Mouse (Mus musculus) MEL (cell line): ENCODE data around the gene Cacng3. TPM values are rescaled to one million over a fixed set of nuclear protein-coding genes. Genes with fewer than 3 reads are reported as not detected.

Source experiments
- DNase-seq: peaks from one replicate; pipeline ENCODE4 v3.0.0; 2011; ENCODE audit warnings: low read depth, low spot score
- H3K27ac ChIP-seq: 2 replicates; pipeline ENCODE4 v1.5.1; 2012; ENCODE audit warnings: low read depth, mild to moderate bottlenecking, control low read depth, low read length, moderate library complexity; ENCODE audit not compliant: control insufficient read depth
- H3K27me3 ChIP-seq, 2 experiments: fragments of 150-350 bp in 1 of 2; sonication (generic) in 1 of 2; 2 replicates each; pipeline ENCODE4 v1.6.1; 2012; ENCODE audit warnings: low read length in 2 of 2, mild to moderate bottlenecking in 2 of 2, improper control_type of control experiment in 1 of 2, moderate library complexity in 1 of 2; ENCODE audit not compliant: insufficient read depth in 2 of 2, control insufficient read depth in 1 of 2
- H3K36me3 ChIP-seq, 2 experiments: 2 replicates each; pipeline ENCODE4 v1.6.1; 2012 to 2014; ENCODE audit warnings: low read length in 2 of 2, improper control_type of control experiment in 1 of 2, inconsistent platforms in 1 of 2, mild to moderate bottlenecking in 1 of 2; ENCODE audit not compliant: insufficient read depth in 2 of 2, control insufficient read depth in 1 of 2
- H3K4me1 ChIP-seq, 2 experiments: fragments of 150-350 bp in 1 of 2; sonication (generic) in 1 of 2; 2 replicates each; pipeline ENCODE4 v1.6.1; 2012; ENCODE audit warnings: low read length in 2 of 2, improper control_type of control experiment in 1 of 2, mild to moderate bottlenecking in 1 of 2; ENCODE audit not compliant: insufficient read depth in 2 of 2, control insufficient read depth in 1 of 2
- H3K4me3 ChIP-seq, 2 experiments: fragments of 150-350 bp in 1 of 2; sonication (generic) in 1 of 2; 2 replicates each; pipeline ENCODE4 v1.5.1; 2012; ENCODE audit warnings: low read depth in 2 of 2, low read length in 2 of 2, mild to moderate bottlenecking in 2 of 2, moderate library complexity in 2 of 2, control low read depth in 1 of 2, improper control_type of control experiment in 1 of 2; ENCODE audit not compliant: control insufficient read depth in 1 of 2, insufficient read depth in 1 of 2
- H3K79me2 ChIP-seq: 2 replicates; pipeline ENCODE4 v1.6.1; 2012; ENCODE audit warnings: mild to moderate bottlenecking, low read length, moderate library complexity; ENCODE audit not compliant: control insufficient read depth, poor library complexity, insufficient read depth
- H3K9ac ChIP-seq: 2 replicates; pipeline ENCODE4 v1.6.1; 2012; ENCODE audit warnings: low read depth, mild to moderate bottlenecking, control low read depth, low read length, moderate library complexity; ENCODE audit not compliant: control insufficient read depth, poor library complexity, severe bottlenecking
- H3K9me3 ChIP-seq: fragments of 150-350 bp; sonication (generic); replicated peaks from 2 replicates; pipeline ENCODE4 v1.6.1; 2012; ENCODE audit warnings: mild to moderate bottlenecking, low read length, improper control_type of control experiment, moderate library complexity; ENCODE audit not compliant: insufficient read depth
- CHD2 ChIP-seq: IDR thresholded peaks from 2 replicates; pipeline ENCODE4 v1.6.1; 2011; ENCODE audit warnings: low read length, improper control_type of control experiment
- CTCF ChIP-seq, 3 experiments: IDR thresholded peaks in 2 of 3; conservative IDR thresholded peaks in 1 of 3; 2 replicates each; pipeline ENCODE4 v1.5.1; 2011 to 2012; ENCODE audit warnings: low read length in 3 of 3, low read depth in 2 of 3, mild to moderate bottlenecking in 2 of 3, improper control_type of control experiment in 1 of 3, inconsistent platforms in 1 of 3, mixed read lengths in 1 of 3, moderate library complexity in 1 of 3; ENCODE audit not compliant: control insufficient read depth in 1 of 3, insufficient read depth in 1 of 3, poor library complexity in 1 of 3, severe bottlenecking in 1 of 3
- ELF1 ChIP-seq: IDR thresholded peaks from 2 replicates; pipeline ENCODE4 v1.6.1; 2014; ENCODE audit warnings: low read depth, mild to moderate bottlenecking, inconsistent platforms, low read length, improper control_type of control experiment, moderate library complexity
- EP300 ChIP-seq, 2 experiments: IDR thresholded peaks; 2 replicates each; pipeline ENCODE4 v1.6.1; 2011; ENCODE audit warnings: improper control_type of control experiment in 2 of 2, low read length in 2 of 2, low read depth in 1 of 2, mild to moderate bottlenecking in 1 of 2
- ETS1 ChIP-seq: IDR thresholded peaks from 2 replicates; pipeline ENCODE4 v1.6.1; 2012; ENCODE audit warnings: low read depth, mild to moderate bottlenecking, inconsistent platforms, low read length, improper control_type of control experiment, moderate library complexity
- HCFC1 ChIP-seq: IDR thresholded peaks from 2 replicates; pipeline ENCODE4 v1.6.1; 2012; ENCODE audit warnings: low read depth, mild to moderate bottlenecking, inconsistent platforms, low read length, improper control_type of control experiment, moderate library complexity
- KAT2A ChIP-seq: conservative IDR thresholded peaks from 2 replicates; pipeline ENCODE4 v1.6.1; 2012; ENCODE audit warnings: low read depth, low read length, improper control_type of control experiment, inconsistent platforms
- MAX ChIP-seq: IDR thresholded peaks from 2 replicates; pipeline ENCODE4 v1.6.1; 2011; ENCODE audit warnings: low read length, improper control_type of control experiment
- MXI1 ChIP-seq: IDR thresholded peaks from 2 replicates; pipeline ENCODE4 v1.6.1; 2011; ENCODE audit warnings: mild to moderate bottlenecking, low read depth, low read length, improper control_type of control experiment
- MYC ChIP-seq: IDR thresholded peaks from 2 replicates; pipeline ENCODE4 v1.6.1; 2011; ENCODE audit warnings: low read depth, mild to moderate bottlenecking, low read length, improper control_type of control experiment, moderate library complexity
- NELFE ChIP-seq: IDR thresholded peaks from 2 replicates; pipeline ENCODE4 v1.6.1; 2011; ENCODE audit warnings: low read depth, low read length, improper control_type of control experiment
- RCOR1 ChIP-seq: IDR thresholded peaks from 2 replicates; pipeline ENCODE4 v1.6.1; 2012; ENCODE audit warnings: low read depth, mild to moderate bottlenecking, inconsistent platforms, low read length, improper control_type of control experiment
- SIN3A ChIP-seq: IDR thresholded peaks from 2 replicates; pipeline ENCODE4 v1.6.1; 2012; ENCODE audit warnings: low read length, improper control_type of control experiment, inconsistent platforms
- TAL1 ChIP-seq: IDR thresholded peaks from 2 replicates; pipeline ENCODE4 v1.6.1; 2012; ENCODE audit warnings: mild to moderate bottlenecking, inconsistent platforms, low read length, moderate library complexity, mixed read lengths
- TCF12 ChIP-seq: IDR thresholded peaks from 2 replicates; pipeline ENCODE4 v1.6.1; 2014; ENCODE audit warnings: low read depth, mild to moderate bottlenecking, inconsistent platforms, low read length, improper control_type of control experiment, moderate library complexity
- UBTF ChIP-seq: IDR thresholded peaks from 2 replicates; pipeline ENCODE4 v1.6.1; 2012; ENCODE audit warnings: low read depth, mild to moderate bottlenecking, inconsistent platforms, low read length, improper control_type of control experiment, moderate library complexity, borderline replicate concordance; ENCODE audit not compliant: insufficient read depth
- USF1 ChIP-seq: IDR thresholded peaks from 2 replicates; pipeline ENCODE4 v1.6.1; 2014; ENCODE audit warnings: low read depth, mild to moderate bottlenecking, inconsistent platforms, low read length, improper control_type of control experiment, moderate library complexity
- ZKSCAN1 ChIP-seq: IDR thresholded peaks from 2 replicates; pipeline ENCODE4 v1.6.1; 2012; ENCODE audit warnings: low read depth, mild to moderate bottlenecking, inconsistent platforms, low read length, improper control_type of control experiment, moderate library complexity
- ZMIZ1 ChIP-seq: IDR thresholded peaks from 2 replicates; pipeline ENCODE4 v1.6.1; 2012; ENCODE audit warnings: low read depth, mild to moderate bottlenecking, inconsistent platforms, low read length, improper control_type of control experiment, moderate library complexity
- ZNF384 ChIP-seq: IDR thresholded peaks from 2 replicates; pipeline ENCODE4 v1.6.1; 2012; ENCODE audit warnings: low read depth, mild to moderate bottlenecking, inconsistent platforms, low read length, improper control_type of control experiment
- polyA plus RNA-seq, 2 experiments: library from polyadenylated mRNA; stranded (reverse) in 1 of 2; unstranded in 1 of 2; fragments of >175 nt in 1 of 2; fragments of >200 nt in 1 of 2; gene quantifications; 2 replicates each; pipeline versions ENCODE4 v1.2.1 to v1.2.4; 2012; ENCODE audit warnings: low replicate concordance in 2 of 2, low read depth in 1 of 2; ENCODE audit not compliant: insufficient read length in 2 of 2, insufficient read depth in 1 of 2, missing spikeins in 1 of 2
- total RNA-seq: library from RNA; depleted of rRNA; stranded (reverse); fragments of 300-350 nt; gene quantifications from 2 replicates; pipeline ENCODE4 v1.2.3, GENCODE M21; 2012

The Cacng3 gene
- total and polyA plus RNA-seq, 3 experiments = not detected

- Histone ChIP-seq H3K79me2 (no peaks in the 10 kb centered on the region), H3K36me3 (no peaks in the 10 kb centered on the region), H3K9me3 (no peaks in the 10 kb centered on the region), H3K4me1 (no peaks in the 10 kb centered on the region), H3K9ac (no peak overlapping the region), H3K4me3 (no peak overlapping the region)
- DNase-seq = no peak
- TF ChIP-seq MXI1 (no peak), EP300 (IDR thresholded peaks at IDR 0.05; ENCODE audit: low read depth in 1 of 2, low read length in 2 of 2) (no peak), KAT2A (no peak), NELFE (no peak), CTCF (IDR thresholded peaks at IDR 0.05 in 2 of 3, conservative IDR thresholded peaks at IDR 0.05 in 1 of 3; ENCODE audit: control insufficient read depth in 1 of 3, insufficient read depth in 1 of 3, low read depth in 2 of 3, low read length in 3 of 3, poor library complexity in 1 of 3, severe bottlenecking in 1 of 3) (no peak)
- TF ChIP-seq, all 39 proteins: peak for 0
- Histone ChIP-seq H3K27ac (no peak overlapping the region), H3K27me3 (no peaks in the 10 kb centered on the region)
Observed at GRCm38 (mm10) chr7:122706736-122707135, 36.4 kb downstream of the Cacng3 start.

- H3K9ac ChIP-seq = no peak overlapping the region
- no peak overlapping the region for H3K4me3 ChIP-seq
- H3K4me1 ChIP-seq = no peaks in the 10 kb centered on the region
- no peaks in the 10 kb centered on the region for H3K79me2 ChIP-seq
- no peak for DNase-seq
- no peaks in the 10 kb centered on the region for H3K36me3 ChIP-seq
- no peaks in the 10 kb centered on the region for H3K9me3 ChIP-seq
- no peaks in the 10 kb centered on the region for H3K27me3 ChIP-seq
- TF ChIP-seq EP300 (IDR thresholded peaks at IDR 0.05; ENCODE audit: low read depth in 1 of 2, low read length in 2 of 2) = no peak
- no peak for TF ChIP-seq UBTF
- no peak for TF ChIP-seq CTCF (IDR thresholded peaks at IDR 0.05 in 2 of 3, conservative IDR thresholded peaks at IDR 0.05 in 1 of 3; ENCODE audit: control insufficient read depth in 1 of 3, insufficient read depth in 1 of 3, low read depth in 2 of 3, low read length in 3 of 3, poor library complexity in 1 of 3, severe bottlenecking in 1 of 3)
- TF ChIP-seq TAL1 = no peak
- no peak for TF ChIP-seq MAX
- no peak for TF ChIP-seq ELF1
- TF ChIP-seq CHD2 = no peak
- TF ChIP-seq SIN3A = no peak
- H3K27ac ChIP-seq = no peak overlapping the region
Observed at GRCm38 (mm10) chr7:122716299-122716698, 46.0 kb downstream of the Cacng3 start.

GRCm38 (mm10) chr7:122718540-122718939 lies 48.2 kb downstream of the Cacng3 start:
- no peaks in the 10 kb centered on the region for H3K9me3 ChIP-seq

More at GRCm38 (mm10) chr7:122718540-122718939, 48.2 kb downstream of the Cacng3 start:
- no peak for DNase-seq
- Histone ChIP-seq H3K79me2 (no peaks in the 10 kb centered on the region), H3K36me3 (no peaks in the 10 kb centered on the region), H3K9ac (no peak overlapping the region), H3K4me3 (no peak overlapping the region), H3K4me1 (no peaks in the 10 kb centered on the region), H3K27me3 (no peaks in the 10 kb centered on the region), H3K27ac (no peak overlapping the region)
- TF ChIP-seq KAT2A (no peak), USF1 (no peak), HCFC1 (no peak), ETS1 (no peak), ZMIZ1 (no peak), TAL1 (no peak), MYC (no peak), ZKSCAN1 (no peak), MAX (no peak), ZNF384 (no peak), TCF12 (no peak), RCOR1 (no peak), CTCF (IDR thresholded peaks at IDR 0.05 in 2 of 3, conservative IDR thresholded peaks at IDR 0.05 in 1 of 3; ENCODE audit: control insufficient read depth in 1 of 3, insufficient read depth in 1 of 3, low read depth in 2 of 3, low read length in 3 of 3, poor library complexity in 1 of 3, severe bottlenecking in 1 of 3) (no peak)
